Mouse (Mus musculus): ENCODE results near the gene Ino80d. TPM values are rescaled to one million over a fixed set of nuclear protein-coding genes. Genes with fewer than 3 reads are reported as not detected.

Gene Ino80d
- total RNA-seq, 2 experiments from 2014 or later, result 24.0 to 73.8 TPM

- ATAC-seq (replicated peaks; ENCODE audit: poor library complexity, severe bottlenecking), result no peak
These were observed 112.6 kb downstream of the Ino80d start for GRCm38 (mm10) chr1:63001874-63002273.

- ATAC-seq (replicated peaks; ENCODE audit: poor library complexity, severe bottlenecking), result no peak
These were observed 121.1 kb downstream of the Ino80d start for GRCm38 (mm10) chr1:62993348-62993747.

GRCm38 (mm10) chr1:62992648-62993047 is 121.8 kb downstream of the Ino80d start:
- ATAC-seq (replicated peaks; ENCODE audit: poor library complexity, severe bottlenecking), result no peak

GRCm38 (mm10) chr1:62991021-62991420 is 123.4 kb downstream of the Ino80d start:
- ATAC-seq (replicated peaks; ENCODE audit: poor library complexity, severe bottlenecking), result no peak

GRCm38 (mm10) chr1:62987561-62987960 is 126.9 kb downstream of the Ino80d start:
- no peak for ATAC-seq (replicated peaks; ENCODE audit: poor library complexity, severe bottlenecking)

GRCm38 (mm10) chr1:62986267-62986666 is 128.2 kb downstream of the Ino80d start:
- ATAC-seq (replicated peaks; ENCODE audit: poor library complexity, severe bottlenecking), result no peak; the same call in 1 of the 2 replicates

GRCm38 (mm10) chr1:62984566-62984965 is 129.9 kb downstream of the Ino80d start:
- ATAC-seq (replicated peaks; ENCODE audit: poor library complexity, severe bottlenecking), result peak; percentile 75

- no peak for ATAC-seq (replicated peaks; ENCODE audit: poor library complexity, severe bottlenecking)
These were observed 137.7 kb downstream of the Ino80d start for GRCm38 (mm10) chr1:62976742-62977141.

- no peak for ATAC-seq (replicated peaks; ENCODE audit: poor library complexity, severe bottlenecking)
These were observed 147.6 kb downstream of the Ino80d start for GRCm38 (mm10) chr1:62966885-62967284.

GRCm38 (mm10) chr1:62964291-62964690 is 150.2 kb downstream of the Ino80d start:
- no peak for ATAC-seq (replicated peaks; ENCODE audit: poor library complexity, severe bottlenecking)

- ATAC-seq (replicated peaks; ENCODE audit: poor library complexity, severe bottlenecking), result no peak
These were observed 157.4 kb downstream of the Ino80d start for GRCm38 (mm10) chr1:62956942-62957645.

- no peak for ATAC-seq (replicated peaks; ENCODE audit: poor library complexity, severe bottlenecking)
These were observed 157.9 kb downstream of the Ino80d start for GRCm38 (mm10) chr1:62956526-62956925.

GRCm38 (mm10) chr1:62955340-62955739 is 159.1 kb downstream of the Ino80d start:
- ATAC-seq (replicated peaks; ENCODE audit: poor library complexity, severe bottlenecking), result no peak

- no peak for ATAC-seq (replicated peaks; ENCODE audit: poor library complexity, severe bottlenecking)
These were observed 161.4 kb downstream of the Ino80d start for GRCm38 (mm10) chr1:62953036-62953435.

GRCm38 (mm10) chr1:62952319-62952718 is 162.1 kb downstream of the Ino80d start:
- ATAC-seq (replicated peaks; ENCODE audit: poor library complexity, severe bottlenecking), result no peak

- no peak for ATAC-seq (replicated peaks; ENCODE audit: poor library complexity, severe bottlenecking)
These were observed 163.2 kb downstream of the Ino80d start for GRCm38 (mm10) chr1:62951067-62951809.

GRCm38 (mm10) chr1:62950526-62950925 is 163.9 kb downstream of the Ino80d start:
- no peak for ATAC-seq (replicated peaks; ENCODE audit: poor library complexity, severe bottlenecking)

- no peak for ATAC-seq (replicated peaks; ENCODE audit: poor library complexity, severe bottlenecking)
These were observed 166.7 kb downstream of the Ino80d start for GRCm38 (mm10) chr1:62947807-62948206.

- no peak for ATAC-seq (replicated peaks; ENCODE audit: poor library complexity, severe bottlenecking)
These were observed 167.5 kb downstream of the Ino80d start for GRCm38 (mm10) chr1:62946987-62947386.

- ATAC-seq (replicated peaks; ENCODE audit: poor library complexity, severe bottlenecking), result no peak
These were observed 179.6 kb downstream of the Ino80d start for GRCm38 (mm10) chr1:62934752-62935329.

- ATAC-seq (replicated peaks; ENCODE audit: poor library complexity, severe bottlenecking), result no peak
These were observed 180.4 kb downstream of the Ino80d start for GRCm38 (mm10) chr1:62934100-62934513.
